In the genomic region with DNA sequence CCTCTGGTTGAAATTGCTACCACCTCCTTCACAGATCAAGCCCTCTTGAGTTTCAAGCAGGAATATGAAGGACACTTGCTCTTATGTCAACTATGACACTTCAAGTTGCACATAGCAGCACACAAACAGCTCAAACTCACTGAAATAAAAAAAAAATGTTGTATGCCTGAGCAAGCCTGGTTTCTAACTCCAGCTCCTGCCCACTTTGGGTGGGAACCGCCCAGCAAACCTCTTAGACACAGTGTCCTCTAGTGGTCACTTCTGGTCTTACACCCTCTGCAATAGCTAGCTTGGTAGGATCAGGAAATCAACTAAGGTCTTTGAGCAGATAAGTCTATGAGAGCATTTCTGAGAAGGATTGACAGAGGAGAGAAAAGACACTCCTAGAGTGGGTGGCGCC, we compare ENCODE assay signal across 10 mouse cellular contexts. TPM values are rescaled to one million over a fixed set of nuclear protein-coding genes. Genes with fewer than 3 reads are reported as not detected.
A peak's percentile ranks its signal among the peaks of the same experiment; 100 is the strongest.
DNase-seq lines count a peak whose midpoint lies in the region; ATAC-seq and TF ChIP-seq lines count a peak whose summit lies in the region.
"Had no signal": no experiment of that assay in that cellular context is flagged by ENCODE, and none has a peak within 500 bp of the region (broad histone marks: within the 10 kb centered on the region; RNA-seq: fewer than 3 reads in every experiment).

No protein-coding gene starts in this region.

- H3K9ac ChIP-seq in heart, embryonic 11.5 days (ENCODE audit: low read depth, low read length), result no peak overlapping the region
- H3K9ac ChIP-seq: embryonic facial prominence, embryonic 15.5 days had no signal

- no peak overlapping the region for H3K27ac ChIP-seq in heart, embryonic 11.5 days (ENCODE audit: low read depth, low read length)
- no peak overlapping the region for H3K27ac ChIP-seq in embryonic fibroblast, embryonic 13.5 days (ENCODE audit: insufficient read depth, low read length)
- H3K27ac ChIP-seq: embryonic facial prominence, embryonic 15.5 days; macrophage had no signal

- H3K9me3 ChIP-seq in heart, embryonic 11.5 days (replicated peaks; ENCODE audit: control insufficient read depth, low read length), result no peaks in the 10 kb centered on the region
- H3K9me3 ChIP-seq: embryonic facial prominence, embryonic 15.5 days had no signal

- H3K27me3 ChIP-seq in heart, embryonic 11.5 days (ENCODE audit: control insufficient read depth, insufficient read depth, low read length), result peaks cover 6% of the 10 kb centered on the region; the same call in 1 of the 2 replicates

- no peak for ATAC-seq in heart, embryonic 11.5 days (replicated peaks; ENCODE audit: insufficient number of reproducible peaks, low FRiP score, low TSS enrichment)
- peak; percentile 84 for ATAC-seq in megakaryocyte-erythroid progenitor cell, adult 5-6 weeks (replicated peaks; ENCODE audit: low FRiP score, low TSS enrichment, poor library complexity, severe bottlenecking)

- no peaks in the 10 kb centered on the region; the same call in 1 of the 2 replicates for H3K4me1 ChIP-seq in heart, embryonic 11.5 days (ENCODE audit: control insufficient read depth, insufficient read depth, low read length)
- H3K4me1 ChIP-seq in embryonic fibroblast, embryonic 13.5 days (ENCODE audit: control insufficient read depth, insufficient read depth, low read length), result no peaks in the 10 kb centered on the region

- peak; percentile 74 for DNase-seq in heart, adult 8-10 months (ENCODE audit: low spot score)
- DNase-seq in CD4-positive helper T cell, adult 2 months (ENCODE audit: low read depth, low spot score), result peak; percentile 83
- peak; percentile 55 to 57 for DNase-seq in adrenal gland, adult 18-20 months (ENCODE audit: low spot score in 2 of 2)
- peak; percentile 37 for DNase-seq in large intestine, adult 2 months (ENCODE audit: low read depth, low spot score)
- DNase-seq in thymus, postnatal 0 days (ENCODE audit: low spot score), result peak; percentile 87

- no peak for TF ChIP-seq POLR2A in embryonic fibroblast, embryonic 13.5 days (IDR thresholded peaks at IDR 0.05; ENCODE audit: low read depth, low read length)

- WGBS in heart, embryonic 11.5 days (ENCODE audit: insufficient replicate concordance), result 28% methylated on average over 2 of the region's 2 CpGs
- 17% methylated on average over 2 of the region's 2 CpGs for WGBS in large intestine, adult 2 months

- no peak overlapping the region for H3K4me2 ChIP-seq in heart, embryonic 11.5 days
- H3K4me2 ChIP-seq: embryonic facial prominence, embryonic 15.5 days had no signal

- no peak overlapping the region for H3K4me3 ChIP-seq in heart, embryonic 11.5 days (ENCODE audit: low read depth, low read length)
- no peak overlapping the region for H3K4me3 ChIP-seq in embryonic fibroblast, embryonic 13.5 days (ENCODE audit: insufficient read depth, low read length)
- H3K4me3 ChIP-seq: embryonic facial prominence, embryonic 15.5 days had no signal

- H3K36me3 ChIP-seq in heart, embryonic 11.5 days (ENCODE audit: control insufficient read depth, insufficient read depth, low read length), result no peaks in the 10 kb centered on the region
- H3K36me3 ChIP-seq: embryonic facial prominence, embryonic 15.5 days had no signal

- peak; percentile 38; the same call in 1 of the 2 replicates for TF ChIP-seq CTCF in embryonic fibroblast, embryonic 13.5 days (IDR thresholded peaks at IDR 0.05; ENCODE audit: borderline replicate concordance, insufficient read depth, low read length)

RNA-seq across cellular contexts. Expression of a gene that starts 54.2 kb away (rescaled TPM):
- total RNA-seq in heart, adult 8-10 months (2022), result 1,000 to 10,000 TPM; 1,398 to 1,706 (median 1,515) TPM
- 963 and 1,096 TPM in 2 replicates for polyA plus RNA-seq in heart, embryonic 11.5 days (2014; fragmentation: Nextera tagmentation; extraction: Ambion mirVana)
- total RNA-seq in adrenal gland, adult 18-20 months (2021), result 1,000 to 10,000 TPM; 2,039 to 2,138 TPM
- polyA plus RNA-seq in embryonic fibroblast, embryonic 13.5 days (2011; ENCODE audit: insufficient read length, low read depth, missing spikeins), result 3,879 and 4,235 TPM in 2 replicates
- 6,643 and 7,469 TPM in 2 replicates for polyA plus RNA-seq in large intestine, adult 2 months (2012; rRNA removed)
- total RNA-seq in megakaryocyte-erythroid progenitor cell, adult 5-6 weeks (2014; fragmentation: Nextera tagmentation), result 5,809 and 5,838 TPM in 2 replicates
- 6,867 and 6,903 TPM in 2 replicates for total RNA-seq in megakaryocyte-erythroid progenitor cell, adult 5-6 weeks (2017)
- 2,029 and 2,097 TPM in 2 replicates for polyA plus RNA-seq in thymus, postnatal 0 days (2015; fragmentation: Nextera tagmentation; extraction: Ambion mirVana)

Comparison
In these comparisons a context has a peak if more than half of its experiments do, and no peak if none do; other contexts are left out.
1. DNase-seq: peak in every context shown above with its lines; median percentile 87 in thymus, postnatal 0 days; 83 in CD4-positive helper T cell, adult 2 months; 74 in heart, adult 8-10 months; 56 in adrenal gland, adult 18-20 months; 37 in large intestine, adult 2 months.